Mouse (Mus musculus): ENCODE measurements around the gene Nemf.
"Not testable (repeated sequence)": the region's sequence is repeated elsewhere in the genome, so short reads cannot be mapped to it uniquely, and the experiment has no call there.

The Nemf gene

GRCm38 (mm10) chr12:69356546-69357299, at the start of gene Nemf:
Gene Nemf, minus strand, starts transcription at chr12:69357165.
- peak; percentile 92 to 94 for DNase-seq (ENCODE audit: low spot score in 2 of 2)

DNA sequence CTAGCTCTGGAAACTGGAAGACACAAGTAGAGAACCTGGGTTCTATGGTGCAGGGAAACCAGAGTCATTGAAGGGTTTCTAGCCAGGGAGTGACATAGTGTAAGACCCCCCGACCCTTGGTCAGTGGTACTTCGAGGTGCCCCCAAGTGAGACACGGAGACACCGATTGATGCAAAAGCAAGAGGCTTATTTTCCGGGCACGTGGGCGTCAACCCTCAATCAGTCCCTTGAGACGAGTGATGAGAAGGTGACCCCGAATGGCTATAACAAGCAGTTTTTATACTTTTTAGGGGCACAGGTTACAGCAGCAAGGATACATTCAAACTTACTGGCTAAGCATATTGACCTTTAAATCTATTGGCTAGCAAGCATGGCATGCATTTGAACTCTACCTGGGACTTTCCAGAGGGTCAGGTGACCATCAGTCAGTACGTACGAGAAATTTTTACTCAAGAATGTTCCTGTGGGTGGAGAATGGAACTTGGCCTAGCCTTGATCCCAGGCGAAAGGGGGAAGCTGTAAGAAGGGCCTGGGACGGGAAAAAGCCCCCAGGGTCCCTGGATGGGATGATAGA, 45.7 kb upstream of the Nemf start:
- no peak for DNase-seq (ENCODE audit: low spot score in 2 of 2)

GRCm38 (mm10) chr12:69402100-69402499, 45.1 kb upstream of the Nemf start:
- no peak for DNase-seq (ENCODE audit: low spot score in 2 of 2)

- DNase-seq (ENCODE audit: low spot score in 2 of 2) = no peak
These were observed 43.9 kb upstream of the Nemf start for GRCm38 (mm10) chr12:69400871-69401286.

- no peak for DNase-seq (ENCODE audit: low spot score in 2 of 2)
These were observed 43.4 kb upstream of the Nemf start for GRCm38 (mm10) chr12:69400367-69400766.

- DNase-seq (ENCODE audit: low spot score in 2 of 2) = no peak
These were observed 37.5 kb upstream of the Nemf start for GRCm38 (mm10) chr12:69394456-69394855.

DNA sequence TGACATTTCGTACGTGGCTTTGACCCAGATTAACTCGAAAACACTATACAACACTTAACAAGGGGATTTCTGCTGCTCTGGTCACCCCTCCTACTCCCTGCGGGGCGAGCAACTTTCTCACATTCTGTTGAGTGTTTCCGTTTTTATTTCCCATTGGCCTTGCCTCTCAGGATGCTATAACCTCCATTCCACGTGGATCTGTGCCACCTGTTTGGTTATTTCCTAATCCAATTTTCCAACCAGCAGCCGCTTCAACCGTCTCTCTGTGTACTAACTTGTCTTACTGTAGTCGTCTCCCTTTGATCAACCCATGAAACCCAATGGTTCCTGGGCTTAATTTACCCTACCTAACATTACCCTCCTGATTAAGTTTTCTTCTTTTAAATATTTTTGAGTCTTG, 36.1 kb upstream of the Nemf start:
- DNase-seq (ENCODE audit: low spot score in 2 of 2) = no peak

DNA sequence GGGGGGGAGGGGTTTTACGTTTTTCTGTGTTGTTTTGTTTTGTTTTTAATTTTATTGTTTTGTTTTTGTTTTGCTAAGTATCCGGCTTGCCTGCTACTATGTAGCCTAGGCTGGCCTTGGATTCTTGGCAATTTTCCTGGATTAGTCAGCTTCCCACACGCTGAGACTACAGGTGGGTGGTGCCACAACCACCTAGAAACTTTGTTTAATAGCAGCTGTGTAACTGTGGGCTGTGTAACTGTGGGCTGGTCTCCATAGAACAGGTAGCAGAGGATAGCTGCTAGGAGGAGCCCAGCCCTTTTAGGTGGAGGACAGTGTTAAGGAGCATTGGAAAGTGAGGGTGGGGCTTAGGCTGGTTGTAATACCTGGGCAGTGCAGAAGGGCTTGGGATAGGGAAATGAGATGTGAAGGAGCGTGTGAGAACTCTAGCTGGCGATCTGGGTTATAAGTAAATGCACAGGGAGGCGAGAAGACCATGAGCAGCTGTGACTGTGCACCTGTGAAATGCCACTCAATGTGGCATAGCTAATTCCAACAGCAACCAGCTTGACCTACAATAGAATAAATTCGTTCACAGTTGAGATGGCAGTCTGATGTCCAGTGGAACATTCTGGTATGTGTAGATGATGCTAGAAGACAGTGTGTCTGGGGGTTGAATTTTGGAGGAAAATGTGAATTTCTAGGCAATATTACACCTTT, 33.2 kb upstream of the Nemf start:
- no peak for DNase-seq (ENCODE audit: low spot score in 2 of 2)

DNA sequence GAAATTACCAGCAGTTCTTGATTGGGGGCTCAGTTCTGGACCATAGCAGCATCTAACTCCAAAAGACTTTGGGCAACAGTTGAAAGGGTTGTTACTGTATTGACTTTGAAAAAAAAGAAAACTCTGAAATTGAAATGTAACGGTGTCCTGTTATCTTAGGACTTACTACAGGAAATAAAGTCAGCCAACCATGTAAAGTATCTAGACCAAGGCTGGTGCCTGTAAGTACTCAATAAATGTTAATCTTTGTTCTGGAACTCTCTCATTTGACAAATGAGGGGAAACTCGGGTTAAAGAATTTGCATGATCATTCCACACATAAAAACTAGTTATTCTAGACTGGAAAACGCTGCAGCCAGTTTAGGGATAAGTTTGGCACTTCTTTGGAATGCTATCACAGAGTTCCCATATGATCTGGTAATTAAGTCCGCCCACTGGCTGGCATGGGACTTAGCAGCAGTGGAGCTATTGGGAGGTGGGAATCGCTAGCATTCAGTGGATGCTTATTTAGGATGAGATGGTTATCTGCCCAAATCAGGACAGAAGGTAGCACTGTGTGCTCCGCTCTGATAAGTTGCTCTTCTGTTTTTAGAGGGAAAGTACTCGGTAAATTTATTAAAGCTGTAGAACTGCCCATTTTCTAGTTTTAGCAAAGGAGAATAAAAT, 32.4 kb upstream of the Nemf start:
- DNase-seq (ENCODE audit: low spot score in 2 of 2) = peak in 1 of 2 experiments; percentile 31

DNA sequence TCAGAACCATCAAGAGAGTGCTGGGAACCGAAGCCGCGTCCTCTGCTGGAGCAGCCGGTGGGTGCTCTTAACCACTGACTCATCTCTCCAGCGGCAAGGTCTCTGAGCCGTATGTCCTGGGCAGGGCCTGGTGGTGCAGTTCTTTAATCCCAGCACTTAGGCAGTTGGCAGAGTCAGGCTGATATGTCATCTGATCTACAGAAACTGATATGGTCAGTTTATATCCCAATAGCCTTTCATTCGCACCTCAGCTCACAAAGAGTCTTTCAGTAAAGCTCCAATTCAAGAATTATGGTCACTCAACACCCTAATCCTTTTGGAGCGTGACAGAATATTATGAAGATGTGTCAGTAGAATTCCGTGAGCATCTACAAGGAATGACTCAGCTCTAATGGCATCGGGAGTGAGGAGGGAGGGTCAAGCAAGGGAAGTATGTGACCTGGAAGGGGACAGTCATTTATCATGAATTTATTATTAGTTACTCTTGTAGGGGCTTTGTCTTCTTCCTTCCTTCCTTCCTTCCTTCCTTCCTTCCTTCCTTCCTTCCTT, 31.4 kb upstream of the Nemf start:
- DNase-seq (ENCODE audit: low spot score in 2 of 2) = no peak

GRCm38 (mm10) chr12:69386281-69386732, 29.3 kb upstream of the Nemf start:
- not testable (repeated sequence) for DNase-seq (ENCODE audit: low spot score in 2 of 2)

DNA sequence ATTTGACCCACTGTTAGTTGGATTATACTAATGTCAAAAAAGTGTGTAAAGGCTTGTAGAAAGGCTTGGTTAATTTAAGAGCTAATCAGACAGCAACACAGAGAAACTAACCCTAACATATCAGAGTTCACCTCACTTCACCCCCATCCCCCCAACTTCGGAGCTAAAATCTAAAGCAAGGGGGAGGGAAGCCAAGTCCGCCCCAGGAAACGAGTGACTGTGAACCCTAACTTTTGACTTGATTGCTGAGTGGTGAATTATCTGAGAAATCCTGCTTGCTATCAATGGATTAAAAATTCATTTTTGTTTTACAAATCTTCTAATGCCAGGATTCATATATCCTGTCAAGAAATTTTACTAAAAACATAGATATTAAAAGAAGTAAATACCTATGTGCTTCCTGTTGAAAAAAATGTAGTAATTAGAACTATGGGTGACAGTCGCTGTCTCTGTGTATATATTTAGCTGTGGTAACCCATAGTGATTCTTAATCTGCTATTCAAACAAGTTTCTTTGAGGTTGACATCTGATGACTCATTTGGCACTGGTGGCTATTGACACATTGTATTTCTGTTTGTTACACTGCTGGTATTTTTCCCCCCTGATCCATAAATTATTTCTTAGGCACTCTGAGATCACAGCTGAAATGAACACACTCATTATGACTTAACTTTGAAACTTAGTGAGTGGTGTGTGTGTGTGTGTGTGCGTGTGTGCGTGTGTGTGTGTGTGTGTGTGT, 28.7 kb upstream of the Nemf start:
- DNase-seq (ENCODE audit: low spot score in 2 of 2) = no peak

DNA sequence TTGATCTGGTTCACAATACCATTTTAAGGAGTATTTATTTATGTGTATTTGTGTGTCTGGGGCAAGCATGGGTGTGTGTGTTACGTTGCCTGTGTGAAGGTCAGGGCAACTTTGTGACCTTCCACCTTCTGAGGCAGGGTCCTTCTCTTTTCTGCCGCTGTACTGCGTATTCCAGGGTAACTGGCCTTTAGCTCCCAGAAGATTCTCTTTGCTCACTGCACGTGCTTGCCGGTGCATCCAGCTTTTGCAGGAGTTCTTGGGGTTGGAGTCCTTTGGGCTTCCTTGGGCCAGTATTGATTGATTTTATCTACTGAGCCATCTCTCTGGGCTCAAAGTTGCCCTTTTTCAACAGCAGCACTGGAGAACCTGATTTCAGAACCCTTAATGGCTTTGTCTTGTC, 27.6 kb upstream of the Nemf start:
- no peak for DNase-seq (ENCODE audit: low spot score in 2 of 2)

- DNase-seq (ENCODE audit: low spot score in 2 of 2) = no peak
These were observed 25.9 kb upstream of the Nemf start for GRCm38 (mm10) chr12:69382880-69383279.

GRCm38 (mm10) chr12:69378558-69379454, 21.8 kb upstream of the Nemf start:
- no peak for DNase-seq (ENCODE audit: low spot score in 2 of 2)

- not testable (repeated sequence) for DNase-seq (ENCODE audit: low spot score in 2 of 2)
These were observed 20.7 kb upstream of the Nemf start for GRCm38 (mm10) chr12:69377636-69378035.

GRCm38 (mm10) chr12:69377188-69377587, 20.2 kb upstream of the Nemf start:
- DNase-seq (ENCODE audit: low spot score in 2 of 2) = no peak

GRCm38 (mm10) chr12:69376132-69376531, 19.2 kb upstream of the Nemf start:
- no peak for DNase-seq (ENCODE audit: low spot score in 2 of 2)

DNA sequence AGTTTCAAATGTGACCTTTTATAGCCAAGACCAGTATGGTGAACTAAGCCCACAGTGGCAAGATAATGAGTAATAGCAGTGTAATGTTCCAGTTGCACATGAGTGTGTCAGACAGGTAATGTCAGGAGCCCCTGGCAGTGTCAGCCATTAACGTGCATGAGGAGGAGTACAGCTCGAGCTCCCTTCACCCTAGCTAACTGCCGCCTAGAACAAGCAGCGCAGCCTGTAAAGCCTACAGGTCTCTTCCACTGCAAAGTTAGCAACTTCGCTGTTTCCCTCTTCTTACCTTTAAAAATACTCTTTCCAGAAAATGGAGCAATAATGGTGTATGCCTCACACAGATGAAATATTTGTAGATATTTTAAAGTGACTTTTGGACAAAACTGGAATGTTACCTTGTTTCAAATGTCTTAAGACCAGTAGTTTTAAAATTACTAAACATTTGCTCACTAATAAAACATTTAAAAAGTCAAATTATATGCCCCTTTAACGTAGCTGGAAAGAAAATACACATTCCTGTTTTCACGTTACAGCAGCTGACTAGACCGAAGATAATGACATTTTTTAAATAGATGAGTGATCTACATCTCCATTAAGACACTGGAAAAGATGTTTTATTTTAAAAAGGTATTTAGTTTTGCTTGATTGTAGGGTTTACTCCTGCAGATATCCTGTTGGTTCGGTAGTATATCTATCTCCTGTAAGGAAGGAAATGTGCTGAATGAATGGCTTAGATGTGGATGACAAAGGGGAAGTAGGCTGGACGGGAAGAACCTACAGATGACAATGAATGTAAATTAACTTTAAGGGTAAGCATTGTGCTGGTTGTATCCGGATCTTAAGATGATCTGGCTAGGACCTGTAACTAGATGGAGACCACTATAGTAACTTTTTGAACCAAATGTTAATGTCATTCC, 17.1 kb upstream of the Nemf start:
- no peak for DNase-seq (ENCODE audit: low spot score in 2 of 2)
